Mouse (Mus musculus) stomach, postnatal 0 days (tissue): ENCODE results near the gene Hist1h4f.

Source experiments
- CTCF ChIP-seq: IDR thresholded peaks from 2 replicates; pipeline ENCODE4 v1.5.1; 2016; ENCODE audit warnings: antibody characterized with exemption, low read depth, mild to moderate bottlenecking, moderate library complexity
- EP300 ChIP-seq: optimal IDR thresholded peaks from 2 replicates; pipeline ENCODE3; 2016; ENCODE audit warnings: antibody characterized with exemption

- TF ChIP-seq CTCF (no peak), EP300 (no peak)
These were observed 775 bp upstream of the Hist1h4f start for GRCm38 (mm10) chr13:23551931-23552914.
